Mouse (Mus musculus) embryo, embryonic 10.5 days (tissue): ENCODE data around the gene Htra1.

ENCODE experiments used
- DNase-seq: peaks from one replicate; pipeline ENCODE4 v3.0.0-alpha.2; 2015; ENCODE audit warnings: low spot score

The Htra1 gene

DNA sequence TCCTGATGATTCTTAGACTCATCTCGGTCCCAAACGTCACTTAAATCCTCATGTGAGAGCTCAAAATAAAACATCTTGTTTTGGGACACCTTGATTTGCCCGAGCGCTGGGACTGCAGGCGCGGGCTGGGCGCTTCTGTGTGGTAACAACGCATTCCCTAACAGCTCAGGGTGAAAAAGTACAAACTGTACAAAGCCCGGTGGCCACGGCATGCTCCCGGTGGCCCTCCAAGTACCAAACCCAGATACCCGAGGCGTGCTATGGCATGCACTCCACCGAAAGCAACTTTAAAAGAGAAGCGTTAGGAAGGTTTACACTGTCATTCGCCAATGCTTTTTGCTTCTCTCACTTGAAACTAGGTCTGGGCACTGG, 504 bp upstream of the Htra1 start:
- peak; percentile 10 for DNase-seq

DNA sequence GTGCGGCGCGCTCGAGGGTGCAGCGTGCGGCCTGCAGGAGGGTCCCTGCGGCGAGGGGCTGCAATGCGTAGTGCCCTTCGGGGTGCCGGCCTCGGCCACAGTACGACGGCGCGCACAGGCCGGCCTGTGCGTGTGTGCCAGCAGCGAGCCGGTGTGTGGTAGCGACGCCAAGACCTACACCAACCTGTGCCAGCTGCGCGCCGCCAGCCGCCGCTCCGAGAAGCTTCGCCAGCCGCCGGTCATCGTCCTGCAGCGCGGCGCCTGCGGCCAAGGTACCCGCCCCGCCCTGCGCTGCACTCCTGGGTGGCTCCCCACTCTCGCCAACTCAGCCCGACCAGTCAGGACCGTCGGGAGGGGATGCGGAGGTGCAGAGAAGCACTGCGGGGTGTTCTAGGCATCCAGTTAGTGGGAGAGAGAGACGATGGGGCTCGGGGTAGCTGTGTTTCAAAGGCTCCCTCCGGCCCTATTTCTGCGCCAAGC, 601 bp downstream of the Htra1 start:
- DNase-seq, result peak; percentile 11

- DNase-seq, result no peak
These were observed 1.4 kb downstream of the Htra1 start for GRCm38 (mm10) chr7:130937266-130937841.

- no peak for DNase-seq
These were observed 2.1 kb downstream of the Htra1 start for GRCm38 (mm10) chr7:130938005-130938404.

- DNase-seq, result no peak
These were observed 3.0 kb downstream of the Htra1 start for GRCm38 (mm10) chr7:130938896-130939295.

DNA sequence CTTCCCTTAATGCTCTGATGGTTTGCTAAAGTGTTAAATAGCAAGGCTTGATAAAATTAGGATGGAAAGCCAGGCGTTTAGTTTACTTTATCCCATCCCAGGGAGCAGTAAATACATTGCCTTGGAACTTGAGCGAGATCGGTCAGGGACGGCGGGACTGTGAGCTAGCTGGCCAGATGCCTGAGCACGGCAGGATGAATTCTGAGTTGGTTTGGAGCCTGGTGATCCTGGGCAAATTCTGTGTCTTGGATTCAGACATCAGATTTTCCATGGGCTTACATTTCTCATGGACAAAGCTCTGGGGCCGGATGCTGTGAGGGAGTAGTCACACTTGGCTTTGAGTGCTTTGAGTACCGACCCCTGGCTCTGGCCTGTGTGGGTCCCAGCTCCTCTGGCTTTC, 4.8 kb downstream of the Htra1 start:
- DNase-seq, result no peak

GRCm38 (mm10) chr7:130943280-130943895, 7.5 kb downstream of the Htra1 start:
- DNase-seq, result no peak

DNA sequence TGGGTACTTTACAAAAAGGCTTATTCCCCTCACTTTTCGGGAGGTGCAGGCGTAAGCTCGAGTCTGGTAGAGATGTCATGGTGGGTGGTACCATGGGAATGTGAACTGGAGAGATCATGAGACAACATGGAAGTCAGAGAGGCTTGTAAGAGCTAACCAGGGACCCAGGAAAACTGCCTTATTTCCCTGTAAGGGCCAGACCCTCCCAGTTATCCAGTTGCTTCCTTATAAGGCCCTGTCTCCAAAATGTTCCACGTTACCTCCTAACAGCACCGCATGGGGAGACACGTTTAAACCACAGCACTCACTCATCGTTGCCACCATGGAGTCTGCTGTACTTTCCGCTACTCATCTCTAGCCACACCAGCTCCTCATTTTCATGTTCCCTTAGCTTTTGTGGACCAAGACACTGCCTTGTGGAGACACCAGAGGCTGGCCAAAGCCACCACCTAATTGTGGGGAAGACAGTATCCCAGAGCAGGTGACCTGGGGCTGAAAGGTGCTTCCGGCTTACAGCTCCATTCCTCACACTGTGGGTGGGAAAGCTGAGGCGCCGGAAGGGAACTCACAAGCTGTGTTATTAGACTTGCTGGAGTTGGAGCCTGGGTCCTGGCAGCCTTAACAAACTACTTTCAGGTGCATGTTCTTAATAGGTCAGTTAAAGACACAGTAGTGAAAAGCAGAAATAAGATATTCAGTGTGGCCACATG, 9.0 kb downstream of the Htra1 start:
- DNase-seq, result no peak

DNA sequence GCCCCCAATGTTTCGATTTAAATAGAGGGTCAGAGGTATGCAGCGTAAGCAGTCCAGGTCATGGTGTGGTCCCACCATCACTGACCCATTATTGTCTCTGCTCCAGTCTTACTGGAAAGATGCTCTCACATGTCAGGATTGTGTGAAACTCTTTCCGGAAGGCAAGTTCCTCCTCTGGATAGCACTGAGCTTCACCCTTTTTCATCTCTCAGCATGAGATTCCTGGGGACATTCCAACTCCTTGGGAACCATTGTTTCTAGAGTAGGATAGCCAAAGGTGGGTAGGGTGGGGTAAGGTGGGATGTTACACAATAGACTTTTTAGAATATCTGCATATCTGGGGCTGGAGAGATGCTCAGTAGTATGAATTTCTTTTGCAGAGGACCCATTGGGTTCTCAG, 9.8 kb downstream of the Htra1 start:
- DNase-seq, result no peak

GRCm38 (mm10) chr7:130946303-130946702, 10.4 kb downstream of the Htra1 start:
- no peak for DNase-seq

- DNase-seq, result no peak
These were observed 12.8 kb downstream of the Htra1 start for GRCm38 (mm10) chr7:130948563-130949208.

GRCm38 (mm10) chr7:130949331-130949751, 13.4 kb downstream of the Htra1 start:
- no peak for DNase-seq

DNA sequence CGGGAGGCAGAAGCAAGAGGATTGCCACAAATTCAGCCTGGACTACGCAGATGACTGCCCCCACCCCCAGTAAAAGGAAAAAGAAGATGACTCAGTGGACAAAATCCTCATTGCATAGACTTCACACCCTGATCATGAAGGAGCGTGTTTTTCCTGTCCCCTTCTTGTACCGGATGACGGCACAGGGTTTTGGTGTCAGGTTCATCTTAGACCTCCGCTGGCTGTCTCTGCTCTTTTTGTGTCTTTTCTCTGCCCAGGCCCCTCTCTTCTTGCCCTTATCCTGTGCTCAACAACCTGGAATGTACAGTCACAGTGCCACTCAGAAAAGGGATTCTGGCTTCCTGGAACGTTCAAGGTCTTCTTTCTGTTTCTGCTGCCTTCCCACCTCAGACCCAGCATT, 14.6 kb downstream of the Htra1 start:
- no peak for DNase-seq

GRCm38 (mm10) chr7:130951004-130951403, 15.1 kb downstream of the Htra1 start:
- DNase-seq, result no peak

GRCm38 (mm10) chr7:130953376-130953775, 17.5 kb downstream of the Htra1 start:
- no peak for DNase-seq

DNA sequence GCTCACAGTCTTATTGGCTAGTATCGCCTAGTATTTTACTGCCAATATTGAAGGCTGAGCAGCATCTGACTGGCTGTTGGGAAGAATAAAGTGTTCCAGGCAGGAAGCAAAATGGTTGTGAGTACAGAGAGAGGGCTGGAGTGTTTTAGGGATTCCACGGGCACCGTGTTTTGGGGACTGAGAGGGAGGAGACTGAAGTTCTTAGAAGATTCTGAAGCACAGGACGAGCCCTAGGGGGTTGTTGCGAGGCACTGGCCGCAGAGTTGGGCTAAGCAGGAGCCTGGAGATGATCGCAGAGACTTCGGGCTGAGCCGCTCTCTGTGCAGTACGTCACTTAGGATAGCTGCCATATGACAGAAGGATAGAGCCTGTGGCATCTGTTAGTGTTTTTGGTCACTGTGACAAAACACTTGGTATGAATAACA, 18.3 kb downstream of the Htra1 start:
- DNase-seq, result no peak

- DNase-seq, result no peak
These were observed 22.6 kb downstream of the Htra1 start for GRCm38 (mm10) chr7:130958551-130958950.

GRCm38 (mm10) chr7:130959868-130960267, 24.0 kb downstream of the Htra1 start:
- DNase-seq, result no peak

DNA sequence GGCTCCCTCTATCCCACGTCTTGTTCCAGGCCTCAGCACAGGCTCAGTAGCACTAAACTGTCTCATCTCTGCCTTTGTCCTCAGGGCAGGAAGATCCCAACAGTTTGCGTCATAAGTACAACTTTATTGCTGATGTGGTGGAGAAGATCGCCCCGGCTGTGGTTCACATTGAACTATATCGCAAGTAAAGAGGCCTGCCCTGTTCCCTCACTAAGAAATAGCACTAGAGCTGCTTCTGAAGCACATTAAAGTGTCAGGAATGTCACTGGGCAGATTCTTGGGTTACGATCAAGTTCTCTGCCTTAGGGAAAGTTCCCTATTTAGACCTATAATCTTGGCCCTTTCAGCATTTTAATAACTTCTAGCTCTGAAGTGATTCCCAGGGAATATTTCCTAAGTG, 25.5 kb downstream of the Htra1 start:
- DNase-seq, result no peak

- no peak for DNase-seq
These were observed 28.8 kb downstream of the Htra1 start for GRCm38 (mm10) chr7:130964686-130965085.

- no peak for DNase-seq
These were observed 29.5 kb downstream of the Htra1 start for GRCm38 (mm10) chr7:130965396-130965795.

DNA sequence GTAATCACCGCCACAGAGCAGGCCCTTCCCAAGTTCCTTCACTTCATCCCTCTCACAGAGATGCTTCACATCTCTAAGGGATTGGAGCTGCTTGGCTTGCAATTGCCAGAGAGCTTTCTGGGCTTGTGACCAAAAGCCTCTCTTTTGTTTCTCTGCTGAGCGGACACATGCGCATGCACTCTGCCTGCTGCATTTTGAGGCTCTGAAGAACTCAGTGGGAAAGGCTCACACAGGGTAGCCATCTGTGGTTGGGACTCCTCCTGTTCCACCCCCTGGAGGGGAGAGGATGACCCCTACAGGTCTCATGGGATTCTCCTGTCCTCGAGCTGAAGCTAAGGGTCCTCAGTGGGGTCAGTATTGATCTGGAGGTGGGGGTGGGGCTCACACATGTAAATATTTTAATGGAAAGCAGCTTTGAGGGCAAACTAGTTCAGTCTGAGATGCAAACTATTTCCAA, 30.0 kb downstream of the Htra1 start:
- peak; percentile 47 for DNase-seq

DNA sequence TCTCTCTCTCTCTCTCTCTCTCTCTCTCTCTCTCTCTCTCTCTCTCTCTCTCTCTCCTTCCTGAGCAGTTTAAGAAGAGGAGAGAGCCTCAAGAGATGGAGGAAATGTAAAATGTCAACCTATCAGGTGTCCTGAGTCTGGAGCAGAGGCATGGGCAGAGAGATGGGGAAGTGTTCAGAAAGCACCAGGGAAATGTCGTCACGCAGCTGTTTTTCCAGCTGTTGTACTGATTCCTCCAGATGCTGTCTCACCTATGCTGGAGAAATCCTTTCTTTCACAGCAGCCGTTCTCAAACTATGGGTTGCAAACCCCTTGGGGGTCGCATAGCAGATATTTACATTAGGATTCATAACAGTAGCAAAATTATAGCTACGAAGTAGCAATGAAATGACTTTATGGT, 30.5 kb downstream of the Htra1 start:
- DNase-seq, result no peak
